Comparison of ENCODE assay signal across 9 mouse cellular contexts in genomic region chrX:71946631-71947030, GRCm38 (mm10). TPM values are rescaled to one million over a fixed set of nuclear protein-coding genes. Genes with fewer than 3 reads are reported as not detected.
DNase-seq lines count a peak whose midpoint lies in the region; ATAC-seq and TF ChIP-seq lines count a peak whose summit lies in the region.
"Had no signal": no experiment of that assay in that cellular context is flagged by ENCODE, and none has a peak within 500 bp of the region (broad histone marks: within the 10 kb centered on the region; RNA-seq: fewer than 3 reads in every experiment).

No protein-coding gene starts in this region.

- DNase-seq in ES-CJ7 (ENCODE audit: low read depth, low spot score): peak; percentile 42
- peak; percentile 45 for DNase-seq in brain, embryonic 14.5 days (ENCODE audit: low read depth)
- DNase-seq in forebrain, embryonic 14.5 days (ENCODE audit: low spot score): peak; percentile 46
- peak; percentile 53 for DNase-seq in layer of hippocampus, adult 11-12 months (ENCODE audit: low spot score)
- DNase-seq in mesoderm, embryonic 11.5 days (ENCODE audit: low read depth, low spot score): peak; percentile 50

- ATAC-seq in intestine, postnatal 0 days: no peak
- no peak for ATAC-seq in intestine, embryonic 16.5 days
- ATAC-seq in forebrain, embryonic 14.5 days: no peak
- no peak; the same call in 1 of the 2 replicates for ATAC-seq in megakaryocyte-erythroid progenitor cell, adult 5-6 weeks (replicated peaks; ENCODE audit: low FRiP score, low TSS enrichment, poor library complexity, severe bottlenecking)

- no peak overlapping the region for H3K27ac ChIP-seq in intestine, postnatal 0 days (ENCODE audit: low read depth, low read length)
- no peak overlapping the region for H3K27ac ChIP-seq in intestine, embryonic 16.5 days (ENCODE audit: low read length)
- H3K27ac ChIP-seq in forebrain, embryonic 14.5 days (ENCODE audit: low read depth, low read length): no peak overlapping the region
- H3K27ac ChIP-seq: liver, embryonic 15.5 days had no signal

- peak; percentile 77 for TF ChIP-seq CTCF in intestine, postnatal 0 days (IDR thresholded peaks at IDR 0.05; ENCODE audit: low read depth)
- peak; percentile 62; the same call in 1 of the 2 replicates for TF ChIP-seq CTCF in brain, embryonic 14.5 days (IDR thresholded peaks at IDR 0.05; ENCODE audit: borderline replicate concordance, extremely low read depth, insufficient read depth, insufficient read length)

- H3K36me3 ChIP-seq in intestine, postnatal 0 days (ENCODE audit: control insufficient read depth, insufficient read depth): no peaks in the 10 kb centered on the region
- no peaks in the 10 kb centered on the region for H3K36me3 ChIP-seq in intestine, embryonic 16.5 days (ENCODE audit: control insufficient read depth, insufficient read depth, low read length)
- H3K36me3 ChIP-seq in forebrain, embryonic 14.5 days (ENCODE audit: control insufficient read depth, insufficient read depth, low read length): no peaks in the 10 kb centered on the region
- H3K36me3 ChIP-seq: liver, embryonic 15.5 days had no signal

- H3K4me1 ChIP-seq in intestine, postnatal 0 days (replicated peaks; ENCODE audit: control insufficient read depth, insufficient read depth, low read length): no peaks in the 10 kb centered on the region
- H3K4me1 ChIP-seq in intestine, embryonic 16.5 days (ENCODE audit: control insufficient read depth, insufficient read depth, low read length): no peaks in the 10 kb centered on the region
- H3K4me1 ChIP-seq in forebrain, embryonic 14.5 days (ENCODE audit: control insufficient read depth, insufficient read depth, low read length): no peaks in the 10 kb centered on the region
- H3K4me1 ChIP-seq: liver, embryonic 15.5 days had no signal

- H3K9me3 ChIP-seq in intestine, postnatal 0 days (ENCODE audit: control insufficient read depth): no peaks in the 10 kb centered on the region
- H3K9me3 ChIP-seq in intestine, embryonic 16.5 days (ENCODE audit: control insufficient read depth, low read length): no peaks in the 10 kb centered on the region
- no peaks in the 10 kb centered on the region for H3K9me3 ChIP-seq in forebrain, embryonic 14.5 days (replicated peaks; ENCODE audit: control insufficient read depth, low read length)
- H3K9me3 ChIP-seq: liver, embryonic 15.5 days had no signal

- WGBS in intestine, postnatal 0 days: 20% methylated on average over 3 of the region's 3 CpGs
- WGBS in intestine, embryonic 16.5 days: 20% methylated on average over 3 of the region's 3 CpGs
- 28% methylated on average over 3 of the region's 3 CpGs for WGBS in forebrain, embryonic 14.5 days

- no peak overlapping the region for H3K9ac ChIP-seq in intestine, postnatal 0 days (ENCODE audit: low read depth, low read length)
- no peak overlapping the region for H3K9ac ChIP-seq in intestine, embryonic 16.5 days (ENCODE audit: low read depth, low read length)
- H3K9ac ChIP-seq in forebrain, embryonic 14.5 days (ENCODE audit: low read length): no peak overlapping the region
- H3K9ac ChIP-seq: liver, embryonic 15.5 days had no signal

- TF ChIP-seq POLR2A in brain, embryonic 14.5 days (IDR thresholded peaks at IDR 0.05; ENCODE audit: borderline replicate concordance, extremely low read depth, insufficient read depth, insufficient read length, poor library complexity, severe bottlenecking): no peak

- no peak overlapping the region for H3K4me2 ChIP-seq in intestine, postnatal 0 days (replicated peaks; ENCODE audit: low read depth)
- no peak overlapping the region for H3K4me2 ChIP-seq in intestine, embryonic 16.5 days (ENCODE audit: low read depth, low read length)
- H3K4me2 ChIP-seq in forebrain, embryonic 14.5 days (ENCODE audit: low read length): no peak overlapping the region
- H3K4me2 ChIP-seq: liver, embryonic 15.5 days had no signal

- no peak overlapping the region for H3K4me3 ChIP-seq in intestine, postnatal 0 days (ENCODE audit: low read depth, low read length)
- H3K4me3 ChIP-seq in intestine, embryonic 16.5 days (ENCODE audit: low read length): no peak overlapping the region
- no peak overlapping the region for H3K4me3 ChIP-seq in forebrain, embryonic 14.5 days (ENCODE audit: low read depth, low read length)
- H3K4me3 ChIP-seq: liver, embryonic 15.5 days had no signal

- no peaks in the 10 kb centered on the region for H3K27me3 ChIP-seq in intestine, postnatal 0 days (replicated peaks; ENCODE audit: control insufficient read depth, insufficient read depth, low read length)
- no peaks in the 10 kb centered on the region for H3K27me3 ChIP-seq in intestine, embryonic 16.5 days (replicated peaks; ENCODE audit: control insufficient read depth, insufficient read depth, low read length)
- H3K27me3 ChIP-seq in forebrain, embryonic 14.5 days (replicated peaks; ENCODE audit: control insufficient read depth, insufficient read depth, low read length): no peaks in the 10 kb centered on the region
- H3K27me3 ChIP-seq: liver, embryonic 15.5 days had no signal

RNA-seq across cellular contexts. Expression of gene Prrg3, which starts 15.8 kb away (rescaled TPM):
- polyA plus RNA-seq in intestine, postnatal 0 days (2015; fragmentation: Nextera tagmentation; extraction: Ambion mirVana): 2.0 and 2.1 TPM in 2 replicates
- 5.9 and 6.5 TPM in 2 replicates for polyA plus RNA-seq in intestine, embryonic 16.5 days (2015; fragmentation: Nextera tagmentation; extraction: Ambion mirVana)
- polyA plus RNA-seq in brain, embryonic 14.5 days (2012; rRNA removed): 16.2 and 23.5 TPM in 2 replicates
- polyA plus RNA-seq in forebrain, embryonic 14.5 days (2014; fragmentation: Nextera tagmentation; extraction: Ambion mirVana): 4.9 and 7.5 TPM in 2 replicates
- total RNA-seq in megakaryocyte-erythroid progenitor cell, adult 5-6 weeks (2014; fragmentation: Nextera tagmentation): not detected in 2 replicates
- total RNA-seq in megakaryocyte-erythroid progenitor cell, adult 5-6 weeks (2017): not detected in 2 replicates

RNA-seq across cellular contexts. Expression of gene Gm1141, which starts 25.8 kb away (rescaled TPM):
- not detected in 2 replicates for polyA plus RNA-seq in intestine, postnatal 0 days (2015; fragmentation: Nextera tagmentation; extraction: Ambion mirVana)
- polyA plus RNA-seq in intestine, embryonic 16.5 days (2015; fragmentation: Nextera tagmentation; extraction: Ambion mirVana): 0.09 TPM in 1 of 2 replicates, not detected in the other
- polyA plus RNA-seq in brain, embryonic 14.5 days (2012; rRNA removed): 2.7 and 3.1 TPM in 2 replicates
- 0.41 and 0.56 TPM in 2 replicates for polyA plus RNA-seq in forebrain, embryonic 14.5 days (2014; fragmentation: Nextera tagmentation; extraction: Ambion mirVana)
- not detected in 2 replicates for total RNA-seq in megakaryocyte-erythroid progenitor cell, adult 5-6 weeks (2014; fragmentation: Nextera tagmentation)
- total RNA-seq in megakaryocyte-erythroid progenitor cell, adult 5-6 weeks (2017): not detected in 2 replicates
- polyA plus RNA-seq: liver, embryonic 15.5 days had no signal

RNA-seq across cellular contexts. Expression of gene Fate1, which starts 26.2 kb away (rescaled TPM):
- polyA plus RNA-seq in intestine, postnatal 0 days (2015; fragmentation: Nextera tagmentation; extraction: Ambion mirVana): not detected in 2 replicates
- 0.31 TPM in 1 of 2 replicates, not detected in the other for polyA plus RNA-seq in intestine, embryonic 16.5 days (2015; fragmentation: Nextera tagmentation; extraction: Ambion mirVana)
- 0.10 and 0.13 TPM in 2 replicates for polyA plus RNA-seq in brain, embryonic 14.5 days (2012; rRNA removed)
- not detected in 2 replicates for polyA plus RNA-seq in forebrain, embryonic 14.5 days (2014; fragmentation: Nextera tagmentation; extraction: Ambion mirVana)
- total RNA-seq in megakaryocyte-erythroid progenitor cell, adult 5-6 weeks (2014; fragmentation: Nextera tagmentation): not detected in 2 replicates
- total RNA-seq in megakaryocyte-erythroid progenitor cell, adult 5-6 weeks (2017): not detected in 2 replicates
- polyA plus RNA-seq: liver, embryonic 15.5 days had no signal

RNA-seq across cellular contexts. Expression of gene Cnga2, which starts 45.0 kb away (rescaled TPM):
- not detected in 2 replicates for polyA plus RNA-seq in intestine, postnatal 0 days (2015; fragmentation: Nextera tagmentation; extraction: Ambion mirVana)
- polyA plus RNA-seq in intestine, embryonic 16.5 days (2015; fragmentation: Nextera tagmentation; extraction: Ambion mirVana): 0.04 TPM in 1 of 2 replicates, not detected in the other
- polyA plus RNA-seq in brain, embryonic 14.5 days (2012; rRNA removed): 0.19 and 0.33 TPM in 2 replicates
- polyA plus RNA-seq in forebrain, embryonic 14.5 days (2014; fragmentation: Nextera tagmentation; extraction: Ambion mirVana): not detected in 2 replicates
- not detected in 2 replicates for total RNA-seq in megakaryocyte-erythroid progenitor cell, adult 5-6 weeks (2014; fragmentation: Nextera tagmentation)
- not detected in 2 replicates for total RNA-seq in megakaryocyte-erythroid progenitor cell, adult 5-6 weeks (2017)
- polyA plus RNA-seq: liver, embryonic 15.5 days had no signal
